Comparison of ENCODE assay signal across 20 mouse cellular contexts in the genomic region with DNA sequence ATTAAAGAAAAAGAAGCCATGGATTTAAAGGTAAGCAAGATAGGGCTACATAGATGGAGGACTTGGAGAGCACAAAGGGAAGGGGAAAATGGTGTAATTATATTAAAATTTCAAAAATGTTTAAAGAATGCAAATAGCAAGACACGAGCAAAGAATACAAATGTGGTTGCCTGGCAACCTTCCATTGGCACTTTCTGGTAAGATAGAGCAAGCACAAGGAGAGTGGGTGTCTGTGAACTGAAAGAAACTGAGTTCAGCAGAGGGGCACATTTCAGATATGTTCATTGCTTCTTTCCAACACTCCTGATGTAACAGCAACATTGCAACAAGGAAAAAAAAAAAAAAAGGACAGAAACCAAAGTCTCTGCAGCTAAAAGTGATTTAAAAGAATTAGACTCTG. TPM values are rescaled to one million over a fixed set of nuclear protein-coding genes. Genes with fewer than 3 reads are reported as not detected.
A peak's percentile ranks its signal among the peaks of the same experiment; 100 is the strongest.
DNase-seq lines count a peak whose midpoint lies in the region; ATAC-seq and TF ChIP-seq lines count a peak whose summit lies in the region.
"Had no signal": no experiment of that assay in that cellular context is flagged by ENCODE, and none has a peak within 500 bp of the region (broad histone marks: within the 10 kb centered on the region; RNA-seq: fewer than 3 reads in every experiment).

No protein-coding gene starts in this region.

- H3K4me3 ChIP-seq in hindbrain, embryonic 14.5 days (replicated peaks; ENCODE audit: low read length) = no peak overlapping the region
- no peak overlapping the region for H3K4me3 ChIP-seq in hindbrain, embryonic 13.5 days
- H3K4me3 ChIP-seq in cerebellum, adult 2 months (replicated peaks; ENCODE audit: insufficient read depth, low read depth, low read length) = no peak overlapping the region
- H3K4me3 ChIP-seq: heart, embryonic 10.5 days; hindbrain, embryonic 15.5 days; liver, embryonic 13.5 days; midbrain, embryonic 13.5 days had no signal

- H3K9ac ChIP-seq in hindbrain, embryonic 14.5 days = no peak overlapping the region
- no peak overlapping the region for H3K9ac ChIP-seq in hindbrain, embryonic 13.5 days
- H3K9ac ChIP-seq: hindbrain, embryonic 15.5 days; liver, embryonic 13.5 days; midbrain, embryonic 13.5 days had no signal

- no peaks in the 10 kb centered on the region for H3K27me3 ChIP-seq in hindbrain, embryonic 14.5 days (ENCODE audit: control insufficient read depth, insufficient read depth, low read length)
- no peaks in the 10 kb centered on the region for H3K27me3 ChIP-seq in hindbrain, embryonic 13.5 days
- no peaks in the 10 kb centered on the region for H3K27me3 ChIP-seq in cerebellum, adult 2 months (ENCODE audit: control insufficient read depth, insufficient read depth, low read length)
- H3K27me3 ChIP-seq: CH12.LX; hindbrain, embryonic 15.5 days; liver, embryonic 13.5 days; midbrain, embryonic 13.5 days had no signal

- H3K4me1 ChIP-seq in hindbrain, embryonic 14.5 days (replicated peaks; ENCODE audit: control insufficient read depth, insufficient read depth, low read length) = no peaks in the 10 kb centered on the region
- no peaks in the 10 kb centered on the region for H3K4me1 ChIP-seq in hindbrain, embryonic 13.5 days (replicated peaks)
- no peaks in the 10 kb centered on the region for H3K4me1 ChIP-seq in cerebellum, adult 2 months (ENCODE audit: control insufficient read depth, insufficient read depth, low read length)
- H3K4me1 ChIP-seq: heart, embryonic 10.5 days; hindbrain, embryonic 15.5 days; midbrain, embryonic 13.5 days had no signal

- WGBS in hindbrain, embryonic 14.5 days = 36% methylated on average over 1 of the region's 1 CpGs
- 37% methylated on average over 1 of the region's 1 CpGs for WGBS in hindbrain, embryonic 13.5 days
- WGBS in cerebellum, adult 2 months = 24% methylated on average over 1 of the region's 1 CpGs

- DNase-seq in hindbrain, embryonic 14.5 days (ENCODE audit: low spot score) = peak; percentile 25
- peak; percentile 51 for DNase-seq in Muller cell, postnatal 12 days (ENCODE audit: inconsistent ontology term)
- DNase-seq in layer of hippocampus, adult 8-10 months (ENCODE audit: low spot score in 2 of 2) = peak; percentile 30 to 39
- peak; percentile 58 to 74 for DNase-seq in right cerebral cortex, adult 2 months (ENCODE audit: low spot score in 2 of 2)
- DNase-seq in adrenal gland, postnatal 14 days = no peak
- DNase-seq in embryo, embryonic 9.5 days (ENCODE audit: extremely low spot score) = no peak
- DNase-seq in cerebellum, adult 2 months = no peak
- DNase-seq: adrenal gland, adult 8-10 months; cerebellum, adult 9-11 months; gastrocnemius, postnatal 36 days; heart, postnatal 10 days; kidney, adult 18-20 months; kidney, postnatal 4 days; liver, embryonic 13.5 days; thymus, postnatal 4 days had no signal

- no peak for TF ChIP-seq POLR2A in cerebellum, adult 2 months (IDR thresholded peaks at IDR 0.05; ENCODE audit: borderline replicate concordance, insufficient read depth, low read length)

- TF ChIP-seq CTCF in cerebellum, adult 2 months (IDR thresholded peaks at IDR 0.05; ENCODE audit: borderline replicate concordance, insufficient read depth, low read depth, low read length) = no peak

- H3K9me3 ChIP-seq in hindbrain, embryonic 14.5 days (ENCODE audit: control insufficient read depth, low read length) = no peaks in the 10 kb centered on the region
- H3K9me3 ChIP-seq in hindbrain, embryonic 13.5 days = no peaks in the 10 kb centered on the region
- H3K9me3 ChIP-seq: heart, embryonic 10.5 days; hindbrain, embryonic 15.5 days; liver, embryonic 13.5 days; midbrain, embryonic 13.5 days had no signal

- no peaks in the 10 kb centered on the region for H3K36me3 ChIP-seq in hindbrain, embryonic 14.5 days (replicated peaks; ENCODE audit: control insufficient read depth, insufficient read depth)
- no peaks in the 10 kb centered on the region for H3K36me3 ChIP-seq in hindbrain, embryonic 13.5 days
- H3K36me3 ChIP-seq: heart, embryonic 10.5 days; hindbrain, embryonic 15.5 days; liver, embryonic 13.5 days; midbrain, embryonic 13.5 days had no signal

- H3K27ac ChIP-seq in hindbrain, embryonic 14.5 days = no peak overlapping the region
- no peak overlapping the region for H3K27ac ChIP-seq in hindbrain, embryonic 13.5 days
- no peak overlapping the region for H3K27ac ChIP-seq in cerebellum, adult 2 months (ENCODE audit: insufficient read depth, low read length)
- H3K27ac ChIP-seq: heart, embryonic 10.5 days; hindbrain, embryonic 15.5 days; liver, embryonic 13.5 days; midbrain, embryonic 13.5 days had no signal

- H3K4me2 ChIP-seq in hindbrain, embryonic 14.5 days (replicated peaks) = no peak overlapping the region
- H3K4me2 ChIP-seq in hindbrain, embryonic 13.5 days = no peak overlapping the region
- H3K4me2 ChIP-seq: hindbrain, embryonic 15.5 days; liver, embryonic 13.5 days; midbrain, embryonic 13.5 days had no signal

- no peak for ATAC-seq in hindbrain, embryonic 14.5 days (ENCODE audit: low FRiP score)
- no peak for ATAC-seq in hindbrain, embryonic 13.5 days (ENCODE audit: low FRiP score)
- ATAC-seq: midbrain, embryonic 13.5 days had no signal

RNA-seq across cellular contexts. Expression of gene Creb1, which starts 22.8 kb away (rescaled TPM):
- polyA plus RNA-seq in hindbrain, embryonic 14.5 days (2014; fragmentation: Nextera tagmentation; extraction: Ambion mirVana) = 40.8 and 47.6 TPM in 2 replicates
- polyA plus RNA-seq in hindbrain, embryonic 13.5 days (2015; fragmentation: Nextera tagmentation; extraction: Ambion mirVana) = 35.5 and 35.9 TPM in 2 replicates
- total RNA-seq in layer of hippocampus, adult 8-10 months (2022) = 10 to 100 TPM; 44.9 to 54.2 (median 51.6) TPM
- 42.1 and 47.9 TPM in 2 replicates for total RNA-seq in adrenal gland, postnatal 14 days (2021)
- 16.2 and 20.6 TPM in 2 replicates for polyA plus RNA-seq in cerebellum, adult 2 months (2012; rRNA removed)

Comparison
In these comparisons a context has a peak if more than half of its experiments do, and no peak if none do; other contexts are left out.
1. DNase-seq: peak in hindbrain, embryonic 14.5 days (single experiment), Muller cell, postnatal 12 days (single experiment), layer of hippocampus, adult 8-10 months (2 of 2) and right cerebral cortex, adult 2 months (2 of 2); none in adrenal gland, postnatal 14 days (single experiment), embryo, embryonic 9.5 days (single experiment) and cerebellum, adult 2 months (0 of 2).